12 mouse cellular contexts compared by ENCODE assay signal in genomic region chr11:69028805-69029204, GRCm38 (mm10). TPM values are rescaled to one million over a fixed set of nuclear protein-coding genes. Genes with fewer than 3 reads are reported as not detected.
DNase-seq lines count a peak whose midpoint lies in the region; TF ChIP-seq lines count a peak whose summit lies in the region.
"Had no signal": no experiment of that assay in that cellular context is flagged by ENCODE, and none has a peak within 500 bp of the region (broad histone marks: within the 10 kb centered on the region; RNA-seq: fewer than 3 reads in every experiment).

No protein-coding gene starts in this region.

- H3K4me1 ChIP-seq in cerebellum, adult 2 months (ENCODE audit: control insufficient read depth, insufficient read depth, low read length) = no peaks in the 10 kb centered on the region
- H3K4me1 ChIP-seq: lung, embryonic 15.5 days had no signal

- peak; percentile 46 for TF ChIP-seq CTCF in cerebellum, adult 2 months (IDR thresholded peaks at IDR 0.05; ENCODE audit: borderline replicate concordance, insufficient read depth, low read depth, low read length)
- peak; percentile 28 for TF ChIP-seq CTCF in left cerebral cortex, adult 2 months (IDR thresholded peaks at IDR 0.05)

- no peak overlapping the region for H3K4me3 ChIP-seq in cerebellum, adult 2 months (replicated peaks; ENCODE audit: insufficient read depth, low read depth, low read length)
- no peak overlapping the region for H3K4me3 ChIP-seq in left cerebral cortex, adult 2 months
- H3K4me3 ChIP-seq: lung, embryonic 15.5 days had no signal

- intact Hi-C loops in left cerebral cortex, adult 2 months (cut with DNase I) = no loop called here

- H3K27ac ChIP-seq in cerebellum, adult 2 months (ENCODE audit: insufficient read depth, low read length) = no peak overlapping the region
- H3K27ac ChIP-seq in left cerebral cortex, adult 2 months = no peak overlapping the region
- H3K27ac ChIP-seq: lung, embryonic 15.5 days had no signal

- no peak for DNase-seq in cerebellum, adult 2 months
- DNase-seq in cerebellum, postnatal 36 days = no peak
- DNase-seq in left cerebral cortex, adult 2 months (ENCODE audit: extremely low spot score in 1 of 2, low spot score in 2 of 2) = no peak
- no peak for DNase-seq in left cerebral cortex, adult 9 months (ENCODE audit: low spot score in 2 of 2)
- DNase-seq in ZHBTc4 (ENCODE audit: low read depth, low spot score) = peak; percentile 86
- peak; percentile 34 for DNase-seq in retina, embryonic 14.5 days (ENCODE audit: low spot score)
- DNase-seq in adrenal gland, adult (ENCODE audit: inconsistent age in 2 of 2, low spot score in 1 of 2) = no peak
- no peak for DNase-seq in gastrocnemius, postnatal 4 days (ENCODE audit: low spot score in 2 of 2)
- DNase-seq: adrenal gland, postnatal 14 days; kidney, adult 11 months; spleen, adult 18-20 months had no signal

- WGBS in cerebellum, adult 2 months = 46% methylated on average over 2 of the region's 2 CpGs

- no peaks in the 10 kb centered on the region for H3K27me3 ChIP-seq in cerebellum, adult 2 months (ENCODE audit: control insufficient read depth, insufficient read depth, low read length)
- H3K27me3 ChIP-seq: lung, embryonic 15.5 days had no signal

- no peak for TF ChIP-seq POLR2A in cerebellum, adult 2 months (IDR thresholded peaks at IDR 0.05; ENCODE audit: borderline replicate concordance, insufficient read depth, low read length)

RNA-seq across cellular contexts. Expression of gene Ctc1, which starts 13.1 kb away (rescaled TPM):
- 44.1 and 46.3 TPM in 2 replicates for polyA plus RNA-seq in cerebellum, adult 2 months (2012; rRNA removed)
- 10 to 100 TPM; 38.7 to 39.8 TPM for total RNA-seq in left cerebral cortex, adult 2 months (2021)
- total RNA-seq in gastrocnemius, postnatal 4 days (2021) = 10 to 100 TPM; 21.9 to 23.1 TPM

RNA-seq across cellular contexts. Expression of gene Aurkb, which starts 16.6 kb away (rescaled TPM):
- polyA plus RNA-seq in cerebellum, adult 2 months (2012; rRNA removed) = 0.51 and 0.55 TPM in 2 replicates
- under 1 TPM; 0.25 to 0.30 TPM for total RNA-seq in left cerebral cortex, adult 2 months (2021)
- 10 to 100 TPM; 25.6 TPM for total RNA-seq in gastrocnemius, postnatal 4 days (2021)

RNA-seq across cellular contexts. Expression of gene Pfas, which starts 20.5 kb away (rescaled TPM):
- 23.1 and 23.2 TPM in 2 replicates for polyA plus RNA-seq in cerebellum, adult 2 months (2012; rRNA removed)
- total RNA-seq in left cerebral cortex, adult 2 months (2021) = 10 to 100 TPM; 20.1 to 24.7 TPM
- total RNA-seq in gastrocnemius, postnatal 4 days (2021) = 10 to 100 TPM; 14.9 to 16.8 TPM

RNA-seq across cellular contexts. Expression of gene Borcs6, which starts 30.7 kb away (rescaled TPM):
- polyA plus RNA-seq in cerebellum, adult 2 months (2012; rRNA removed) = 34.9 and 36.7 TPM in 2 replicates
- 10 to 100 TPM; 31.1 to 33.8 TPM for total RNA-seq in left cerebral cortex, adult 2 months (2021)
- total RNA-seq in gastrocnemius, postnatal 4 days (2021) = 10 to 100 TPM; 14.6 to 14.9 TPM

RNA-seq across cellular contexts. Expression of gene Tmem107, which starts 41.8 kb away (rescaled TPM):
- 13.4 and 15.8 TPM in 2 replicates for polyA plus RNA-seq in cerebellum, adult 2 months (2012; rRNA removed)
- 10 to 100 TPM; 23.3 to 28.0 TPM for total RNA-seq in left cerebral cortex, adult 2 months (2021)
- 10 to 100 TPM; 11.7 to 14.3 TPM for total RNA-seq in gastrocnemius, postnatal 4 days (2021)

Comparison
In these comparisons a context has a peak if more than half of its experiments do, and no peak if none do; other contexts are left out.
1. DNase-seq: peak in ZHBTc4 (single experiment) and retina, embryonic 14.5 days (single experiment); none in cerebellum, adult 2 months (0 of 2), cerebellum, postnatal 36 days (0 of 2), left cerebral cortex, adult 2 months (0 of 2), left cerebral cortex, adult 9 months (0 of 2), adrenal gland, adult (0 of 2) and gastrocnemius, postnatal 4 days (0 of 2).
2. RNA of gene Aurkb, which starts 16.6 kb away (total RNA-seq): 25.6 TPM in gastrocnemius, postnatal 4 days; 0.25 to 0.30 TPM in left cerebral cortex, adult 2 months; every median in the first group is over 10 times any median in the second.